ENCODE assay signal across 22 mouse cellular contexts in the genomic region with DNA sequence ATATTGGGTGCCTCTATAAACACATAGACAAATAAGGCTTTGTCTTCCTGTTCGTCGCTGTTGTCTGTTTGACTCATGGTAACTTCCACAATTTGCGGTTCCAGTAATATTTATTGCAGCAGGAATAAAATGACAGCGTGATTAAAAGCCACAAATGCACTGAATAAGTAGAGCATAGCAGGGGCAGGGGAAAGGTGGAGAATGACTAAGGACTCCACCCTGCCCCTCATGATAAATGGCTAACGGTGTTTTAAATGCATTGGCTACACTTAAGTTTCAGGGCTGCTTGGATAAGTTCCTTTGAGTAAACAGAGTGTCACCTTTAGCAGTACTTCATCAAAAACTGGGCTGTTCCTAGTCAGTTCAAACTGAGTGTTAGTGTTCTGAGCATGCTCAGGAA.
DNase-seq lines count a peak whose midpoint lies in the region; ATAC-seq and TF ChIP-seq lines count a peak whose summit lies in the region.
"Had no signal": no experiment of that assay in that cellular context is flagged by ENCODE, and none has a peak within 500 bp of the region (broad histone marks: within the 10 kb centered on the region; RNA-seq: fewer than 3 reads in every experiment).

No protein-coding gene starts in this region.

- H3K36me3 ChIP-seq in kidney, embryonic 16.5 days (ENCODE audit: insufficient read depth, low read length), result no peaks in the 10 kb centered on the region
- H3K36me3 ChIP-seq in midbrain, embryonic 13.5 days, result no peaks in the 10 kb centered on the region
- H3K36me3 ChIP-seq in midbrain, postnatal 0 days (ENCODE audit: insufficient read depth, low read length), result 0 out of 2 replicates have a peak, but pooled peaks cover 4% of the 10 kb centered on the region
- no peaks in the 10 kb centered on the region for H3K36me3 ChIP-seq in stomach, postnatal 0 days (ENCODE audit: control insufficient read depth, insufficient read depth, low read length)
- H3K36me3 ChIP-seq: embryonic facial prominence, embryonic 13.5 days; forebrain, embryonic 12.5 days; hindbrain, embryonic 13.5 days had no signal

- WGBS in kidney, embryonic 16.5 days, result 25% methylated on average over 5 of the region's 5 CpGs
- WGBS in midbrain, embryonic 13.5 days, result 93% methylated on average over 5 of the region's 5 CpGs
- WGBS in midbrain, postnatal 0 days, result 85% methylated on average over 5 of the region's 5 CpGs
- 23% methylated on average over 5 of the region's 5 CpGs for WGBS in stomach, postnatal 0 days

- no peaks in the 10 kb centered on the region for H3K27me3 ChIP-seq in kidney, embryonic 16.5 days (ENCODE audit: insufficient read depth, low read length)
- no peaks in the 10 kb centered on the region for H3K27me3 ChIP-seq in midbrain, embryonic 13.5 days
- no peaks in the 10 kb centered on the region for H3K27me3 ChIP-seq in midbrain, postnatal 0 days (ENCODE audit: insufficient read depth, low read length)
- H3K27me3 ChIP-seq in stomach, postnatal 0 days (ENCODE audit: control insufficient read depth, insufficient read depth, low read length), result no peaks in the 10 kb centered on the region
- H3K27me3 ChIP-seq: CH12.LX; embryonic facial prominence, embryonic 13.5 days; forebrain, embryonic 12.5 days; hindbrain, embryonic 13.5 days; Patski had no signal

- H3K4me3 ChIP-seq in kidney, embryonic 16.5 days (ENCODE audit: low read length), result no peak overlapping the region
- H3K4me3 ChIP-seq in midbrain, embryonic 13.5 days (replicated peaks), result no peak overlapping the region
- H3K4me3 ChIP-seq in midbrain, postnatal 0 days (ENCODE audit: low read depth, low read length), result no peak overlapping the region
- H3K4me3 ChIP-seq in stomach, postnatal 0 days (ENCODE audit: low read depth, low read length), result no peak overlapping the region
- H3K4me3 ChIP-seq: embryonic facial prominence, embryonic 13.5 days; forebrain, embryonic 12.5 days; gastrocnemius, adult 2 months; hindbrain, embryonic 13.5 days had no signal

- no peak overlapping the region for H3K9ac ChIP-seq in kidney, embryonic 16.5 days (replicated peaks; ENCODE audit: low read length)
- no peak overlapping the region for H3K9ac ChIP-seq in midbrain, embryonic 13.5 days (replicated peaks)
- H3K9ac ChIP-seq in midbrain, postnatal 0 days (replicated peaks; ENCODE audit: low read length, poor library complexity, severe bottlenecking), result no peak overlapping the region
- no peak overlapping the region for H3K9ac ChIP-seq in stomach, postnatal 0 days (ENCODE audit: low read length)
- H3K9ac ChIP-seq: embryonic facial prominence, embryonic 13.5 days; forebrain, embryonic 12.5 days; forebrain, postnatal 0 days; hindbrain, embryonic 13.5 days had no signal

- ATAC-seq in kidney, embryonic 16.5 days (ENCODE audit: low FRiP score, low TSS enrichment), result 0 out of 2 replicates have a peak, but pooled peaks have one; percentile 4
- ATAC-seq in midbrain, embryonic 13.5 days, result no peak
- no peak for ATAC-seq in midbrain, postnatal 0 days (ENCODE audit: low FRiP score)
- peak; percentile 42 to 52; a peak in 3 of 4 replicates for ATAC-seq in hematopoietic stem cell, adult 5-6 weeks (replicated peaks in 1 of 2; ENCODE audit: insufficient read depth in 1 of 2, low FRiP score in 2 of 2, low TSS enrichment in 1 of 2, low read depth in 1 of 2, poor library complexity in 2 of 2, severe bottlenecking in 2 of 2)
- ATAC-seq in stomach, postnatal 0 days (ENCODE audit: low FRiP score, low TSS enrichment), result peak; percentile 38; the same call in 1 of the 2 replicates
- ATAC-seq: activated CD4-positive, CD25-positive, alpha-beta regulatory T cell, adult 4 months; forebrain, postnatal 0 days; hindbrain, postnatal 0 days; Patski had no signal

- H3K4me2 ChIP-seq in kidney, embryonic 16.5 days (replicated peaks; ENCODE audit: low read depth, low read length), result no peak overlapping the region
- no peak overlapping the region for H3K4me2 ChIP-seq in midbrain, embryonic 13.5 days (replicated peaks)
- H3K4me2 ChIP-seq in midbrain, postnatal 0 days (ENCODE audit: low read depth, low read length, poor library complexity, severe bottlenecking), result no peak overlapping the region
- no peak overlapping the region for H3K4me2 ChIP-seq in stomach, postnatal 0 days (replicated peaks; ENCODE audit: low read depth)
- H3K4me2 ChIP-seq: embryonic facial prominence, embryonic 13.5 days; forebrain, embryonic 12.5 days; hindbrain, embryonic 13.5 days had no signal

- no peaks in the 10 kb centered on the region for H3K4me1 ChIP-seq in kidney, embryonic 16.5 days (ENCODE audit: insufficient read depth, low read length)
- peaks cover 11% of the 10 kb centered on the region; the same call in 1 of the 2 replicates for H3K4me1 ChIP-seq in midbrain, embryonic 13.5 days (replicated peaks)
- no peaks in the 10 kb centered on the region for H3K4me1 ChIP-seq in midbrain, postnatal 0 days (ENCODE audit: insufficient read depth, low read length)
- H3K4me1 ChIP-seq in stomach, postnatal 0 days (replicated peaks; ENCODE audit: control insufficient read depth, insufficient read depth), result no peaks in the 10 kb centered on the region
- H3K4me1 ChIP-seq: embryonic facial prominence, embryonic 13.5 days; hindbrain, embryonic 13.5 days had no signal

- no peak for DNase-seq in kidney, postnatal 36 days
- no peak for DNase-seq in midbrain, postnatal 0 days (ENCODE audit: low spot score)
- DNase-seq in stomach, postnatal 0 days (ENCODE audit: low spot score), result no peak
- DNase-seq in cerebellum, postnatal 36 days, result no peak
- DNase-seq: adrenal gland, postnatal 14 days; cerebellum, adult 18-20 months; cerebellum, adult 9-11 months; forebrain, postnatal 0 days; gastrocnemius, adult 2 months; gastrocnemius, postnatal 25 days; heart, postnatal 10 days; heart, postnatal 4 days had no signal

- no peak for TF ChIP-seq EP300 in stomach, postnatal 0 days (optimal IDR thresholded peaks at IDR 0.05)

- no peak overlapping the region for H3K27ac ChIP-seq in kidney, embryonic 16.5 days (ENCODE audit: low read length)
- peak overlapping the region; percentile 21; the same call in 1 of the 2 replicates for H3K27ac ChIP-seq in midbrain, embryonic 13.5 days
- H3K27ac ChIP-seq in midbrain, postnatal 0 days (ENCODE audit: low read depth, low read length), result no peak overlapping the region
- no peak overlapping the region for H3K27ac ChIP-seq in stomach, postnatal 0 days (replicated peaks)
- H3K27ac ChIP-seq: embryonic facial prominence, embryonic 13.5 days; forebrain, embryonic 12.5 days; gastrocnemius, adult 2 months; hindbrain, embryonic 13.5 days; hindbrain, postnatal 0 days had no signal

- no peaks in the 10 kb centered on the region for H3K9me3 ChIP-seq in kidney, embryonic 16.5 days (ENCODE audit: low read length)
- H3K9me3 ChIP-seq in midbrain, embryonic 13.5 days, result no peaks in the 10 kb centered on the region
- H3K9me3 ChIP-seq in midbrain, postnatal 0 days (ENCODE audit: low read length), result no peaks in the 10 kb centered on the region
- H3K9me3 ChIP-seq in stomach, postnatal 0 days (ENCODE audit: control insufficient read depth, low read length), result no peaks in the 10 kb centered on the region
- H3K9me3 ChIP-seq: embryonic facial prominence, embryonic 13.5 days; forebrain, embryonic 12.5 days; hindbrain, embryonic 13.5 days had no signal

- no peak for TF ChIP-seq CTCF in midbrain, postnatal 0 days (IDR thresholded peaks at IDR 0.05)
- TF ChIP-seq CTCF in stomach, postnatal 0 days (IDR thresholded peaks at IDR 0.05; ENCODE audit: low read depth), result no peak

Comparison
In these comparisons a context has a peak if more than half of its experiments do, and no peak if none do; other contexts are left out.
1. ATAC-seq: peak in kidney, embryonic 16.5 days (single experiment), hematopoietic stem cell, adult 5-6 weeks (2 of 2) and stomach, postnatal 0 days (single experiment); none in midbrain, embryonic 13.5 days (single experiment) and midbrain, postnatal 0 days (single experiment).